Mouse (Mus musculus) heart, postnatal 0 days (tissue): Measurements from ENCODE around the gene Ago4.

Experiments used
- CTCF ChIP-seq: IDR thresholded peaks from 2 replicates; pipeline ENCODE4 v1.5.1; 2016; ENCODE audit warnings: antibody characterized with exemption, control low read depth, low read depth
- EP300 ChIP-seq: IDR thresholded peaks from 2 replicates; pipeline ENCODE4 v1.6.1; 2016; ENCODE audit warnings: antibody characterized with exemption, low read depth

DNA sequence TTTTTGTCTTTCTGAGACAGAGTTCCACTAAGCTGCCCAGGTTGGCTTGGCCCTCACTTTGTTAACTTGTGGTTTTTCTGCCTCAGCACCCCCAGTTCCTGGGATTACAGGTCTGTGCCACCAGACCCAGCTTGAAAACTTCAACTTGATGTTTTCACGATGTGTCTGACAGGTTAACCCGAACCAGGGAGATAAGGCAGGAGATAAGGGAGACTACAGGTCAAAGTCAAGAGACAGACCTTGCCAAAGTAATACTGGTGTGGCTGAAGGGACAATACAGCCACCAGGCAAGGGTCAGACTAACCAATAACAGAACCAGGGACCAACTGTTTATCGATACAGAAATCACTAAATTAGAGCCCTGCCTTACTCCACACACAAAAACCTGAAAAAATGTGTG, 53.0 kb downstream of the Ago4 start:
- TF ChIP-seq CTCF = no peak
- no peak for TF ChIP-seq EP300
